Mouse (Mus musculus): ENCODE data around the gene Erp44.

Erp44 gene

GRCm38 (mm10) chr4:48239046-48239445 is 40.3 kb downstream of the Erp44 start:
- DNase-seq (ENCODE audit: low spot score in 2 of 2) = no peak

GRCm38 (mm10) chr4:48236721-48237120 is 42.6 kb downstream of the Erp44 start:
- DNase-seq (ENCODE audit: low spot score in 2 of 2) = no peak

GRCm38 (mm10) chr4:48226800-48227199 is 52.6 kb downstream of the Erp44 start:
- DNase-seq (ENCODE audit: low spot score in 2 of 2) = peak in 1 of 2 experiments; percentile 41

- peak in 1 of 2 experiments; percentile 55 for DNase-seq (ENCODE audit: low spot score in 2 of 2)
These were observed 53.8 kb downstream of the Erp44 start for GRCm38 (mm10) chr4:48225604-48226003.

DNA sequence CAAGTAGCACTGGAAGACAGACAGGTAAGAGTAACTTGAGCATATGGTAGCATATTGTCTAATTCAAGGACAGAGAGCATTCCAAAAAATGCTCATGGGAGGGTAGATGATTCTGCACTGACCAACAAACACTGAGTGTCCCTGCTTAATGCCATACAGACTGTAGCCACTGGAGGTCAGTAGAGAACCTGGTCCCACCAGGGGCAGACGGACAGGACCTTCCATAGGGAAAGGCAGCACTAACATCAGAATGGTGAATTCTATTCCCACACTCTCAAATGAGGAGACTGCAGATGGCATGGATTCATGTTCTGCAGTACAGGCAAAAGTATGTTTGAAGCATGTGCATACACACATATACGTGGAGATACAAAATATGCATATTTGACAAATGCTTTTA is 54.2 kb downstream of the Erp44 start:
- peak; percentile 46 to 52 for DNase-seq (ENCODE audit: low spot score in 2 of 2)

- no peak for DNase-seq (ENCODE audit: low spot score in 2 of 2)
These were observed 75.8 kb downstream of the Erp44 start for GRCm38 (mm10) chr4:48203564-48203963.

DNA sequence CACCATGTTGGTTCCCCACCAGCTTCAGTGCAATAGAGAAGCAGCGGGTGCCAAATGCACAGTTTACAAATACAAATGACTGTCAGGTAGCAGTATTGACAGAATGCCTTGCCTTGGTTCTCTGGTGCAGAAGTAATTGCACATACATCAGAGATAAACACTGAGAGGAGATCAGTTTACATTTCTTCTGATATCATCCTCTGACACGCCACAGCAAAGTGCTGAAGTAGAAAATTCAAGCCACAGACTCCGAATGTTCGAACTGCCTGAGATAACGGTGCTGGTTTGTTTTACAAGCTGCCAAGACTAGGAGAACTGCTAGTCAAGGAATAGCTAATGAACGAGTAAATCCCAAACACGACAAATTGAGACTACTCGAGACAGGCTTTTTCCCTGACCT is 80.9 kb downstream of the Erp44 start:
- no peak for DNase-seq (ENCODE audit: low spot score in 2 of 2)

DNA sequence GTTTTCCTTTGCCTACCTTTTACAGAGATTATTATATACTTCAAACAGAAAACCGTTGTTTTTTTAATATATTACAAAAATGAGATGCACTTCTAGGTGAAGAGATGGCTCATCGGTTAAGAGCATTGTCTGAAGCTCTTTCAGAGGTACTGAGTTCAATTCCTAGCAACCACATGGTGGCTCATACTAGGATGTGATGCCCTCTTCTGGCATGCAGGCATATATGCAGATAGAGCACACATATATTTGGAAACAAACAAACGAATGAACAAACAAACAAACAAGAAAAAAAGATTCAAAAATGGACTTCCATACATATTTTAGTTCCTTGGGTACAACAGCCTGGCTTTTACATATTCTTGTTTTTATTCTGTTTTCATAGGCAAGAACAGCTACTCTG is 81.4 kb downstream of the Erp44 start:
- no peak for DNase-seq (ENCODE audit: low spot score in 2 of 2)

DNA sequence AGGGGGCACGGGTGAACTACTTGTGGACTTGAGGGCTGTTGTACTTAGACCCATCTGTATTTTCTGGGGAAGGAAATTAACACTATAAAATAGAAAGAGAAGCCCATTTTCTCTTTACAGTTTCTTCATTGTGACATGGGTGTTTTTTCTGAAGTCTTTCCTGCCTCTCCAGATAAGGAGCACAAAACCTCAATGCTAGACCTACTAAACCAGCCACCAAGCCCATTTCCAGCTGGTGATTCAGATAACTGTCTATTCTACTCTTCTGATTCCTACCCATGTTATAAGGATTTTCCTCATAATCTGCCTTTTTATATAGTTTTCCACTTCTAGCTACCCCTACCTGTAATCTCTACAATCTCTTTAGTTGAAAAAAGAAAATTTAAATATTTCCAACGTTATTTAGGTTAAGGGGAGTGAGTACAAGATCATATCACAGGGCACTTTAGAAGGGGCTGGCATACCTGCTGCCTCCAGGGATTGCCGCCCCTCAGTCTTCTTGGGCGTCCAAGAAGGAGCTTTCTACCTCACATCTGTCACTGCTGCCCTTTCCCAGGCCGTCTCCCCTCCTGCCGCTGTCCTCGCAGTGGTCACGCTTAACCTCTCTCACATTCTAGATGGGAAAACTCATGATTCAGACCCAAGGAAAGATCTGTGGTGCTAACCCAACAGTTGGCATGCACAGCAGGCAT is 97.1 kb downstream of the Erp44 start:
- DNase-seq (ENCODE audit: low spot score in 2 of 2) = no peak

- DNase-seq (ENCODE audit: low spot score in 2 of 2) = no peak
These were observed 98.0 kb downstream of the Erp44 start for GRCm38 (mm10) chr4:48181366-48181765.

- DNase-seq (ENCODE audit: low spot score in 2 of 2) = no peak
These were observed 98.4 kb downstream of the Erp44 start for GRCm38 (mm10) chr4:48180922-48181321.

- DNase-seq (ENCODE audit: low spot score in 2 of 2) = no peak
These were observed 103.7 kb downstream of the Erp44 start for GRCm38 (mm10) chr4:48175666-48176065.

DNA sequence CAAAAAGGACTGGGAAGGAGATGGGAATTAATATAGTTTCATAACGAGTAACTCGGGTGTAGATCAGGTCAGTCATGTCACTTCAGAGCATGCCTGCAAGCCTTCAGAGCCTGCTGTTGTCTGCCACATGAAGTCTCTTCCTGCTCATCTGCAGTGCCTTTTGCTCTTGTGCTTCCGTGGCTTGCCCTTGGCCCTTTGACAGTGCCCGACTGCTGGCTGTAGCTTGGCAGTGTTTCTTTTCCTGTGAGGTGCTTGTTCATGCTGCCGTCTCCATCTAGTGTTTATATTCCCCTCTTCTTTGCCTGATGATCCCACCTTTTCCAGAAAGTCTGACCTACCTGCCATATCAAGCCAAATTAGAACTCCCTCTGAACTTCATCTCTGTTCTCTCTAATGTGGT is 115.5 kb downstream of the Erp44 start:
- no peak for DNase-seq (ENCODE audit: low spot score in 2 of 2)

DNA sequence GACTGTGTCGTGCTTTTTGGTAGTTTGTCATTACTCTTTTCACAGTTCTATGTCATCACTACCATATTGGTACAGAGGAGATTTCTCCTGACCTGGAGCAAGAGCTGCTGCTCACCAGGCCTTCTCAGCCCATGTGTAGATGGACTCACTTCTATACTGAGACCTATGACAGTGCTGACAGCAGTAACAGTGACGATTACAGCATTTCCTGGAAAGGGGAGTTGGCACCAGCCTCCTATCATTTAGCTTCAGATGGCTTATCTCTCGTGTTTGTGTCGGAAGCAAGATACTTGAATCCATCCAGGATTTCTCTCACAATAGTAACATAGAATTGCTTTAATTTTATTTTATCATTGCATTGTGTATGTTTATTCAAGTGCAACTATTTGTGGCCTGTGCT is 119.0 kb downstream of the Erp44 start:
- DNase-seq (ENCODE audit: low spot score in 2 of 2) = no peak

DNA sequence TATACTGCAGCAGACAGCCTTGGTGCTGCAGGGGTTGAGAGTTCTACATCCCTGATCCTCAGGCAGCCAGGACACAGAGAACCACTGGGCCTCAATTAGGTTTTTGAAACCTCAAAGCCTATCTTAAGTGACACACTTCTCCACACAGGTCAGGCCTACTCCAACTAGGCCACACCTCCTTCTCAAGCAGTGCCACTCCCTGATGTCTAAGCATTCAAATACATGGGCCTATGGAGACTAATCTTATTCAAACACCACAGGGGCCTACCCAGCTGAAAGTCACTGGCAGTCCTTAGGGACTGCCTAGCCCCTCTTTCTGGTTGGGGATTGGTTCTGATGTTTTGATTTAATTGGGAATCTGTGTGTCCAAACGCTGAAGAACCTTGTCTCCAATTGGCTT is 123.5 kb downstream of the Erp44 start:
- no peak for DNase-seq (ENCODE audit: low spot score in 2 of 2)

DNA sequence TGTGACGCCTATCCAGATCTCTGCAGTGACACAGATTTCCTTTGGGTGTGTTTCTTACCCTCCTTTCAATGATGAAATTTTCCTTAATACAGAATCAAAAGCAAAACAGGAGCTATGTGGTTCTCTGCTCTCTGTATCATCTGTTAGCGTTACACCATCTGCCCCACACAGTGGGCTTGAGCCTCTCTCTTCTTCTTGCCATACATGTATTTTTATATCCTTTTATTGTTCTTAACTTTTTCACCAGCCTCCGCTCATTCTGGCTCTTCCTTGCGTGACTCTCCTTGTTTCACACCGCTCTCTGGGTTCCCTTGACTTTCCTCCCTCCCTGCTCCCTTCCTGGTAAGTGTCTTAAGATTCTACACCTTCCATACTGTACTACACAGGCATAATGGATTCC is 126.1 kb downstream of the Erp44 start:
- no peak for DNase-seq (ENCODE audit: low spot score in 2 of 2)

GRCm38 (mm10) chr4:48149492-48149891 is 129.9 kb downstream of the Erp44 start:
- DNase-seq (ENCODE audit: low spot score in 2 of 2) = no peak
